16 mouse cellular contexts compared by ENCODE assay signal in genomic region chr16:13157314-13157713, GRCm38 (mm10). TPM values are rescaled to one million over a fixed set of nuclear protein-coding genes. Genes with fewer than 3 reads are reported as not detected.
DNase-seq lines count a peak whose midpoint lies in the region; TF ChIP-seq lines count a peak whose summit lies in the region.
"Had no signal": no experiment of that assay in that cellular context is flagged by ENCODE, and none has a peak within 500 bp of the region (broad histone marks: within the 10 kb centered on the region; RNA-seq: fewer than 3 reads in every experiment).

No protein-coding gene starts in this region.

- H3K27ac ChIP-seq in gastrocnemius, adult 2 months = peak overlapping the region; percentile 20; the same call in 1 of the 2 replicates
- no peak overlapping the region for H3K27ac ChIP-seq in cerebellum, adult 2 months (ENCODE audit: insufficient read depth, low read length)
- H3K27ac ChIP-seq: embryonic facial prominence, embryonic 13.5 days; forebrain, embryonic 10.5 days; limb, embryonic 15.5 days had no signal

- H3K27me3 ChIP-seq in cerebellum, adult 2 months (ENCODE audit: control insufficient read depth, insufficient read depth, low read length) = no peaks in the 10 kb centered on the region
- H3K27me3 ChIP-seq: embryonic facial prominence, embryonic 13.5 days; limb, embryonic 15.5 days had no signal

- no peak for DNase-seq in gastrocnemius, adult 2 months
- no peak for DNase-seq in gastrocnemius, postnatal 14 days
- DNase-seq in 416B (ENCODE audit: low read depth) = peak; percentile 45
- DNase-seq in brain, embryonic 14.5 days (ENCODE audit: low read depth) = peak; percentile 15
- peak; percentile 53 to 57 for DNase-seq in heart, postnatal 10 days
- no peak for DNase-seq in cerebellum, adult 2 months
- no peak for DNase-seq in thymus, postnatal 10 days (ENCODE audit: low spot score in 2 of 2)
- DNase-seq in embryo, embryonic 9.5 days (ENCODE audit: extremely low spot score) = no peak
- DNase-seq: B cell, adult 2 months; cerebellum, postnatal 14 days; kidney, adult 8-10 months; midbrain, embryonic 14.5 days; spleen, adult 18-20 months had no signal

- TF ChIP-seq CTCF in gastrocnemius, adult 2 months (IDR thresholded peaks at IDR 0.05) = no peak
- no peak for TF ChIP-seq CTCF in brain, embryonic 14.5 days (IDR thresholded peaks at IDR 0.05; ENCODE audit: borderline replicate concordance, extremely low read depth, insufficient read depth, insufficient read length)
- TF ChIP-seq CTCF in cerebellum, adult 2 months (IDR thresholded peaks at IDR 0.05; ENCODE audit: borderline replicate concordance, insufficient read depth, low read depth, low read length) = no peak

- WGBS in cerebellum, adult 2 months = 31% methylated on average over 6 of the region's 6 CpGs

- intact Hi-C loops in gastrocnemius, adult 2 months (cut with DNase I) = no loop called here
- intact Hi-C loops in gastrocnemius, postnatal 14 days (cut with DNase I; ENCODE audit: low total_unique reads) = no loop called here
- intact Hi-C loops in heart, postnatal 10 days (cut with DNase I) = no loop called here

- TF ChIP-seq POLR2A in brain, embryonic 14.5 days (IDR thresholded peaks at IDR 0.05; ENCODE audit: borderline replicate concordance, extremely low read depth, insufficient read depth, insufficient read length, poor library complexity, severe bottlenecking) = no peak
- TF ChIP-seq POLR2A in cerebellum, adult 2 months (IDR thresholded peaks at IDR 0.05; ENCODE audit: borderline replicate concordance, insufficient read depth, low read length) = no peak

- no peak overlapping the region for H3K4me3 ChIP-seq in gastrocnemius, adult 2 months
- H3K4me3 ChIP-seq in cerebellum, adult 2 months (replicated peaks; ENCODE audit: insufficient read depth, low read depth, low read length) = no peak overlapping the region
- H3K4me3 ChIP-seq: embryonic facial prominence, embryonic 13.5 days; forebrain, embryonic 10.5 days; limb, embryonic 15.5 days had no signal

- H3K4me1 ChIP-seq in cerebellum, adult 2 months (ENCODE audit: control insufficient read depth, insufficient read depth, low read length) = no peaks in the 10 kb centered on the region; the same call in 1 of the 2 replicates
- H3K4me1 ChIP-seq: limb, embryonic 15.5 days had no signal

RNA-seq across cellular contexts. Expression of gene Ercc4, which starts 47.8 kb away (rescaled TPM):
- 1 to 10 TPM; 4.4 to 5.7 TPM for total RNA-seq in gastrocnemius, adult 2 months (2021)
- total RNA-seq in gastrocnemius, postnatal 14 days (2021) = 1 to 10 TPM; 4.9 to 5.6 TPM
- polyA plus RNA-seq in brain, embryonic 14.5 days (2012; rRNA removed) = 16.0 and 17.9 TPM in 2 replicates
- total RNA-seq in heart, postnatal 10 days (2021) = 10 to 100 TPM; 10.4 to 10.8 TPM
- 26.8 and 27.0 TPM in 2 replicates for polyA plus RNA-seq in cerebellum, adult 2 months (2012; rRNA removed)

Comparison
In these comparisons a context has a peak if more than half of its experiments do, and no peak if none do; other contexts are left out.
1. DNase-seq: peak in 416B (single experiment), brain, embryonic 14.5 days (single experiment) and heart, postnatal 10 days (2 of 2); none in gastrocnemius, adult 2 months (single experiment), gastrocnemius, postnatal 14 days (single experiment), cerebellum, adult 2 months (0 of 2), thymus, postnatal 10 days (0 of 2) and embryo, embryonic 9.5 days (single experiment).